Mouse (Mus musculus): ENCODE results near the gene Asprv1.

The Asprv1 gene

DNA sequence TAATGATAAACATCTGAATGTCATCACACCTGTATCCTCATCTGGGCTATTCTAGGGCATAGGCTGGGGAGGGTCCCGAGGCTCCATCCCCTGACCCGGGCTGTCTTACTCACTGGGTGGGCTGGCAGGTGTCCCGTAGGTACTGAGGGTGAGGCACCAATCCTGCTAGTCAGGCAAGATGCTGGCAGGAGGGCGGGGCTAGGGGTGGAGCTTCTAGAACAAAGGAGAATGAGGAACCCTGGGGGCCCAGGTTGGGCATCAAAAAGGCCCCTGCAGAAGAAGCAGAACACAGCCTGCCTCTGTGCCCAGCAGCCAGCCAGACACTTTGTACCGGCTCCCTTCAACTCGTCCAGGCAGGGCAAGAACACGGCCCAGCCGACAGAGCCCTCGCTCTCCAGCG is at the start of gene Asprv1:
TSS of gene Asprv1 (plus strand) at position 219 of the 400 bp plus-strand sequence.
- DNase-seq (ENCODE audit: low spot score), result peak; percentile 53

- DNase-seq (ENCODE audit: low spot score), result no peak
These were observed 49.6 kb upstream of the Asprv1 start for GRCm38 (mm10) chr6:86578396-86578795.

GRCm38 (mm10) chr6:86579066-86579784 is 48.7 kb upstream of the Asprv1 start:
- DNase-seq (ENCODE audit: low spot score), result no peak

DNA sequence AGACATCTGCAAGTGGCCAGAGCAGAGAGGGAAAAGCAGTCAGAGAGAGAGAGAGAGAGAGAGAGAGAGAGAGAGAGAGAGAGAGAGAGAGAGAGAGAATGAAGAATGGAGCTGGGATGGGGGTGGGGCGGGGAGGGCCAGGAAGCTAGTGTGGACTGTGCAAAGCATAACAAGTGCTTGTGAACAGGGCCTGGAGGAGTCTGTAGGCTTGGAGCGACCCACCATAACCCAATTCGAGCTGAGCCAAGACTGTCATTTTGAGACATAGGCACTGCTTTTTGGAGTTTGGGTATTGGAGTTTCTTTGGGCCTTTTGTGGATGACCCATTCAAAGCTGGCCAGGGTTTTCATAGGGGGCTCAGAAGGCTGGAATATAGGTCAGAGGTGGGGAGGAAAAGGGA is 48.0 kb upstream of the Asprv1 start:
- no peak for DNase-seq (ENCODE audit: low spot score)

DNA sequence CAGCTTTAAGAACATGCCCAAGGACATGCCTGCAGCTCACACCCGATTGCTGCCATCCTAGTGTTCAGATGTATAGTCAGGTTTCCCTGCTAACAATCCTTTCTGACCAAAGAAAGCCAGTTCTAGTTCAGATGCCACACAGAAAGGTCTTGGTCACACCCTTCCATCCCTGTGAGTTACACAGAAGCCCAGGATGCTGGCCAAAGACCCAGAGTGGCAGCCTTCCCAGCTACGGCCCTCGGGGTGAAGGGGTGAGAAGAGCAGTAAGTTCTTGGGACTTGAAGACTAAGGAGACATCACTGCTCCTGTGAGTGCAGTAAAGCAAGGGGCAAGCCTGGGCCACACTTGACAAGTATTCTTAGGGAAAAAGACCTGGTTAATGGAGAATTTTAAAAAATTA is 44.8 kb upstream of the Asprv1 start:
- DNase-seq (ENCODE audit: low spot score), result no peak

GRCm38 (mm10) chr6:86583601-86584215 is 44.3 kb upstream of the Asprv1 start:
- DNase-seq (ENCODE audit: low spot score), result no peak

GRCm38 (mm10) chr6:86584296-86585015 is 43.5 kb upstream of the Asprv1 start:
- peak; percentile 66 for DNase-seq (ENCODE audit: low spot score)

DNA sequence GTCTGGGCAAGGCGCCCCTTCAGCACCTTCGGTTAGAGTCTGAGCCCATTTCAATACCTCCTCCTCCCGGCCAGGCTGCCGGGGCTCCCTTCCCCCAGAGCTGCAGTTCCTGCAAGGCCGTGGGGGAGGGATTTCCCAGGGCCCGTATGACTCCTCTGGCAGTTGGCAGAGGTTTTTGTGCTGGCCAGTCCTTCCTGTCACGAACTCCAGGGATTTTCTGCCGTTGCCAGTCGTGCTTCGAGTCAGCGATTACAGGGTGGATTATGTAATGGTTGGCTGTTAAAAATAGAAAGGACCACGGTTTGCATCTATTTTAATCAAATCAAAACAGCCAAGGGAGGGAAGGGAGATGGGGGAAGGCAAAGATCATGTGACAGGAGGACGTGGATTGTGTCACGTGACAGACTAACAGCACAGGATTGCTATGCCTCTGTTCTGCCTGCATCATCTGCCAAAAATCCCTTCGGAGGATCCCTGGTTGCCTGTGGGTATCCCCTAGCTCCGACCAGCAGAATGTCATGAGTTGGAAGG is 42.8 kb upstream of the Asprv1 start:
- DNase-seq (ENCODE audit: low spot score), result peak; percentile 85

GRCm38 (mm10) chr6:86586070-86586469 is 41.9 kb upstream of the Asprv1 start:
- peak; percentile 59 for DNase-seq (ENCODE audit: low spot score)

- DNase-seq (ENCODE audit: low spot score), result no peak
These were observed 39.5 kb upstream of the Asprv1 start for GRCm38 (mm10) chr6:86588429-86588828.

DNA sequence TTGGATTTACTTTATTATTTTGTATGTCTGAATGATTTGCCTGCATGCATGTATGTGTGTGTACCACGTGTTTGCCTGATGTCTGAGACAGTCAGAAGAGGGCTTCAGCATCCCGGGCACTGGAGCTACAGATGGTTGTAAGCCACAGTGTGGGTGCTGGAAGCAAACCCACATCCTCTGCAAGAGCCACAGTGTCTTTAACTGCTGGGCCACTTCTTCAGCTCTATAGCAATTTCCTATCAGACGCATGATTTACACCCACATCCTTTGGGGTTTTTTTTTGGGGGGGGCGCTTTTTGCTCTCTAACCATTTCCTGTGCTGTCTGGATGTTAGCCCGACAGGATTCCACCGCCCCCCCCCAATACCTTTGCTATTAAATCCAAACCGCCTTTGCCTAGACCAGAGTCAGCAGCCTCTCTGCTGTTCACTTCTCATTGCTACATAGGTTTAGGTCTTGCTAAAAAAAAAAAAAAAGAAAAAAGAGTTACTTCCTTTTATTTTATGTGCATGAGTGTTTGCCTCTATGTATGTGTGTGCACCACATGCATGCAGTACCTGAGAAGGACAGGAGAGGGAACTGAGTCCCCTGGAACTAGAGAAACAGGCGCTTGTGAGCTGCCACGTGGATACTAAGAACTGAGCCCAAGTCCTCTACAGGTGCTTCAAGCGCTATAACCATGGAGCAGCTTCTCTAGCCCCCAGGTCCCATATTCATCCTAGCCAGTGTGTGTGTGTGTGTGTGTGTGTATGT is 34.6 kb upstream of the Asprv1 start:
- DNase-seq (ENCODE audit: low spot score), result no peak

DNA sequence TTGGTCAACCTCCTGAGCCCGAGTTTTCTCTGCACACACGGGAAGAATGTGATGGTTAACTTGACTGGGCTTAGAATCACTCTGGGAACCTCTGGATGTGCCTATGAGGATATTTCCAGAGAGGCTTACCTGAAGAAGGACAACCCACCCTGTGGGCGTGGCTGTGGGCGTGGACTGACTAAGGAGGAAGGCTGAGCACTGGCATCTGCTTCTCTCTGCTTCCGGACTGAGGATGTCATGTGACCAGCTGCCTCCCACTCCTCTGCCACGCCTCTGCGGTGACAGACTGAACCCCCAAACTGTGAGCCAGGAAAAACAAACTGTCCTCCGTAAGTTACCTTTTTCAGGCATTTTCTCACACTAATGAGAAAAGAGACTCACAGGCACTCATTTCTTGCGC is 33.3 kb upstream of the Asprv1 start:
- peak; percentile 80 for DNase-seq (ENCODE audit: low spot score)

DNA sequence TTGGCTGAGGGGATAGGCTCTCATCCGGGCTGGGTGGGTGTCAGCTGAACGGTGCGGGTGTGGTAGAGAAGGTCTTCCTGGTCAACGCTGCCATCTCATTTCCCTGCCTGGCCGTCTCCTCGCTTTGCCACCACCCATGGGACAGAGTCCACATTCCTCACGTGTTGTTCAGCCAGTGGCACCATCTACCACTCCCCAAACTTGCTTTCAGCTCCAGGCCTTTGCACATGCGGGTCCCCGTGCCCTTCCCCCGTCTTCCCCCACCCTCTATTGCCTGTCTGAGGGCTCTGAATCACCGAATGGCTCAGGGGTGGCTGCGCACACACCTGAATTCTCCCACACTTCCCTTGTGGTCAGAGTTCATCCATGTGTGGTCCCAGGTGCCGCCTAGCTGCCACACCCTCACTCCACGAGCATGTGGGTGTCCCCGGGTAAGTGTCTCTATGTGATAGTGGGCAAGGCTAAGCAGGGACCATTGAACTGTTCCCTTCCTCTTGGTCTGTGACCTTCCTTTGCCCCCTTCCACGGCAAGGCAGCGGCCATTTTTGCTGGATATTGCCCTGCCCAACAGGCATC is 32.0 kb upstream of the Asprv1 start:
- no peak for DNase-seq (ENCODE audit: low spot score)

GRCm38 (mm10) chr6:86598742-86599193 is 29.2 kb upstream of the Asprv1 start:
- no peak for DNase-seq (ENCODE audit: low spot score)

DNA sequence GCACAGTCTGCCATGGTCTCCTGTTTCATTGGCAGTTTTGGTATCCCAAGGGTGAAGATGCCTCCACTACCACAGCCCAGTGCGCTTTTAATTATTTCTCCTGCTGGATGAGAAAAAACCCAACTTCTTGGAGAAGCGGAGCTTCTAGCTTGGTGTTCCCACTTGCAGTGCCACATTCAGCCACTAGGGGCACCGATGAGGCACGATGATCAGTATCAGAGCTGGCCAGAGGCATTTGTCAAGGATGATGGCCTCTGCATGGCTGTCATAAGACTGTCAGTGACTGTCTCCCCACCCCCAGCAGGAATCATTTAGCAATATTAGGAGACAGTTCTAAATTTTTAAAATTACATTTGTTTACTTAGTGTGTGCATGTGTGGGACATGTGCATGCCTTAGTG is 28.8 kb upstream of the Asprv1 start:
- DNase-seq (ENCODE audit: low spot score), result peak; percentile 94

- DNase-seq (ENCODE audit: low spot score), result peak; percentile 73
These were observed 28.0 kb upstream of the Asprv1 start for GRCm38 (mm10) chr6:86599951-86600414.

DNA sequence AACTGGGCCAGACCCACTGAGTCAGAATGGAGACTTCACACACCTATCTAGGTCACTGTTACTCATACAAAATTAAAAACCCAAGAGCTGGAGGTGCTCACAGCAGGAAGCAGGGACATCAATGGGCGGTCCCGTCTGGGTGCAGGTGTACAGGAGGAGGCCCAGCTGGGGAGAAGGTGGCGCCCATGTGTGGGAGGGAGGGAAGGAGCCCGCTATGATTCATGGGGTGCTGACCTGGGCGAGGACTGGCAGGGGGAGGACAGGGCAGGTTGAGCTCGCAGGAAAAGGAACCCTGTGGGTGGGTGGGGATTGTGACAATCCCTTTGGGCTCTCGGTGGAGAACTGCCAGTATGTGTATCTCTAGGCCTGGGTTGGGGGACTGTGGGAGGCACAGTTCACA is 22.7 kb upstream of the Asprv1 start:
- DNase-seq (ENCODE audit: low spot score), result no peak

DNA sequence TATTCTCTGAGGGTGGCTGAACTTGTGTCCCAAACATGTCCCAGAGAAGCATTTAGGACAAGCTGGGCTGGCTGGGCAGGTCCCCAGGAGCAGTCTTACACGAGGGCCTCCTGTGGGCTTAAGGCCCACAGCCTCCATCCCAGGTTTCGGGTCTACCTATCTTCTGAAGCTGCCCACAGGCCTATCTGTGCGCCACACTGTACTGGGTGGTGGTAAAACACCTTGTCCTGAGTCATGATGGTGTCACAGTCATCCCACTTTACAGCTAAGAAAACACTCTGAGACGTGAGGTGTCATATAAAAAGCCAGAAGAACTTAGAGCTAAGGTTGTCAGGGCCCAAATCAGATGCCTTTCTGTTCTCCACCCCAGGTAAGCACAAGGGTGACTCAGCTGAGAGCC is 21.7 kb upstream of the Asprv1 start:
- DNase-seq (ENCODE audit: low spot score), result no peak

DNA sequence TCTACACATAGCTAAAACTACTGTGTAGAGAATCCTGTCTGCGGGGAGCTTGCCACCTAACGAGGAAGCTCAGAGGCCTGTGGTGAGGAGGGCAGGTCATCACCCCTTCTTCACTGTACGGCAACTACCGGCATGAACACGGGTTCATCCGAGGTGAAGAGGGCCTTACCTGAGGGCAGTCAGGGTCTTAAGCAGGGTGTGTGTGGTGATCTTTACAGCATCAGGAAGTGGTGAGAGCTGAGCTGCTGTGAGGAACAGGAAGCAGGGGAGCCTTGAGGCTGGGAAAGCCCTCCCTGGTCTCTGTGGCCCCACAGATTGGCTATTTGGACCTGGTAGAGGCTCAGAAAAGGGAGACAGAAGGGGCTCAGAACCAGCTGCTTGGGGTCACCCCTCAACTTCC is 20.5 kb upstream of the Asprv1 start:
- DNase-seq (ENCODE audit: low spot score), result no peak

GRCm38 (mm10) chr6:86609235-86609634 is 18.7 kb upstream of the Asprv1 start:
- no peak for DNase-seq (ENCODE audit: low spot score)

DNA sequence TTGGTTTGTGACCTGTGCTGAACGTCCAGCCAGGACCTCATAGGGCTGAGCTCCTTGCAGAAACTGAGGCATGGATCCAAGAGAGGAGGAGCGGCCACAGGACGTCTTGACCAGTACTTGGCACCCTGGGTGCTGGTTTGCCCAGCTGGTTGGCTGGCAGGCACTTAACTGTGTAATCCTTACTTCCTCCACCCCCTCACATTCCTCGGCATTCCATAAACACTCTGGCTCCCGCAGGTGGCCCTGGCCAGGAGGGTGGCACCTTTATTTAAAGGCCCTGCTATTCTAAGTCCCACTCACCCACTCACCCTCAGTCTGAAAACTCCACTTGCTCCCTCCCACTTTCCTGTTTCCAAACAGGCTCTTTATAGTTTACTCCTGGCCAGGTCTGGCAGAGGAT is 17.2 kb upstream of the Asprv1 start:
- DNase-seq (ENCODE audit: low spot score), result no peak

GRCm38 (mm10) chr6:86615301-86615700 is 12.7 kb upstream of the Asprv1 start:
- DNase-seq (ENCODE audit: low spot score), result no peak

All from testis, postnatal 10 days (tissue).